Mouse (Mus musculus): ENCODE data around the gene Abca8a. TPM values are rescaled to one million over a fixed set of nuclear protein-coding genes. Genes with fewer than 3 reads are reported as not detected.
"Not testable (repeated sequence)": the region's sequence is repeated elsewhere in the genome, so short reads cannot be mapped to it uniquely, and the experiment has no call there.

The Abca8a gene
- total RNA-seq, 2 experiments from 2014 or later, result not detected

- no peak for ATAC-seq (replicated peaks; ENCODE audit: low FRiP score, poor library complexity, severe bottlenecking)
Measured at GRCm38 (mm10) chr11:109990256-109990655, 105.5 kb downstream of the Abca8a start.

- ATAC-seq (replicated peaks; ENCODE audit: low FRiP score, poor library complexity, severe bottlenecking), result no peak
Measured at GRCm38 (mm10) chr11:109988164-109988563, 107.6 kb downstream of the Abca8a start.

GRCm38 (mm10) chr11:109987460-109988072 lies 108.2 kb downstream of the Abca8a start:
- ATAC-seq (replicated peaks; ENCODE audit: low FRiP score, poor library complexity, severe bottlenecking), result not testable (repeated sequence)

- no peak for ATAC-seq (replicated peaks; ENCODE audit: low FRiP score, poor library complexity, severe bottlenecking)
Measured at GRCm38 (mm10) chr11:109981872-109982271, 113.9 kb downstream of the Abca8a start.

Other genes with a start within 250 kb of the Abca8a start
- gene Abca8b, start 100.1 kb downstream of the Abca8a start, total RNA-seq (2015; ENCODE audit: low replicate concordance), result not detected in 2 replicates
- gene Abca8b, start 100.1 kb downstream of the Abca8a start, total RNA-seq (2017; ENCODE audit: low replicate concordance), result under 0.01 and 0.28 TPM in 2 replicates
- gene Abca9, start 72.2 kb upstream of the Abca8a start, total RNA-seq (2015; ENCODE audit: low replicate concordance), result 2.7 and 5.6 TPM in 2 replicates
- gene Abca9, start 72.2 kb upstream of the Abca8a start, total RNA-seq (2017; ENCODE audit: low replicate concordance), result 3.0 and 3.5 TPM in 2 replicates
- gene Abca6, start 155.8 kb upstream of the Abca8a start, total RNA-seq (2015; ENCODE audit: low replicate concordance), result not detected in 2 replicates
- 0.09 and 0.98 TPM in 2 replicates for gene Abca6, start 155.8 kb upstream of the Abca8a start, total RNA-seq (2017; ENCODE audit: low replicate concordance)
- 0.42 TPM in 1 of 2 replicates, not detected in the other for gene Abca5, start 241.7 kb upstream of the Abca8a start, total RNA-seq (2015; ENCODE audit: low replicate concordance)
- gene Abca5, start 241.7 kb upstream of the Abca8a start, total RNA-seq (2017; ENCODE audit: low replicate concordance), result 0.28 TPM in 1 of 2 replicates, not detected in the other